Mouse (Mus musculus): ENCODE data around the gene Ddx3y.

The Ddx3y gene

DNA sequence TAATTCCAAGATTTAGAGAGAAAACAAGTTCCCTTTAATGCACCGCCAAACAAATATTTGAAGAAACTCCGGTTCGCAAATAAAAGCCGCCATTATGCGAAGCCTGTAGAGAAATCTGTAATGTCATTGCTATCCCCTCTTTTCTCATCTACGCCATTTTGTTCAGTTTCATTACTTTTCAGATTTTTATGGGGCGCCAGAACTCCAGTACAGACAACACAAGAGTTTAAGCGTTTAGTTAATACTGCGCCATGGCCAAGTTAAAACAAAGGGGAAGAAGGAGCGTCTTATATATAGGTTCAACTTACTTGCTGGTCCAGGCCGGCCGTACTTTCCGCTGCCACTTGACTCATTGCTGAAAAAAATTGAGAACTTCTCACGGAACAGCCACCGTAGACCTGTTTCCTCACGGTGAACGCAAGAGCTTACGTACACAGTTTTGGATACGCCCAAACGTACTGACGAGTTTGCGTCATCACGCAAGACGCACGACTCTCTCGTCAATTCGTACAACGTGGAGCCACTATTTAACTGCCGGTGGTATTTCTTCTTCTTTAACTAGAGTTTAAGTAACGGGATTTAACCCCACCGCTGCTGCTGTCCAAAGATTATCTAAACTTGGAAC is at the start of gene Ddx3y:
Gene Ddx3y, minus strand, starts transcription at position 459 of the 625 bp plus-strand sequence.
- peak; percentile 47 for DNase-seq (ENCODE audit: low spot score)

DNA sequence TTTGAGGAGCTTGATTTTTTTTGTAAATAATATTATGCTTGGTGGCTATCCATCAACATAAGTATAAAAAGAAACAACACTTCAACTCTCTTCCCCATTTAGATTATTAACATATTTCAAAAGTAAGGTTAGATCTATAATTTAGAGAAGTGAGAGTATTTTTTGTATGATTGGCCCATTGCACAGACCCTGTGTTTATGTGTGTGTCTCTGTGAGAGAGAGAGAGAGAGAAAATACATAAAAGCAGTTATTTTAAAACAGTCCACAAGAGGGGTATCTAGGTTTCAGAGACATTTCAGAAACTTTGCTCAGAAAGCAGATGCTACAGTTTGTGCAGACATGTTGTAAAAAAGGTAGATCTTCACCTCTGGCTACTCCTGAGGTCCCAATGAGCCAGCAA is 7.3 kb upstream of the Ddx3y start:
- no peak for DNase-seq (ENCODE audit: low spot score)

DNA sequence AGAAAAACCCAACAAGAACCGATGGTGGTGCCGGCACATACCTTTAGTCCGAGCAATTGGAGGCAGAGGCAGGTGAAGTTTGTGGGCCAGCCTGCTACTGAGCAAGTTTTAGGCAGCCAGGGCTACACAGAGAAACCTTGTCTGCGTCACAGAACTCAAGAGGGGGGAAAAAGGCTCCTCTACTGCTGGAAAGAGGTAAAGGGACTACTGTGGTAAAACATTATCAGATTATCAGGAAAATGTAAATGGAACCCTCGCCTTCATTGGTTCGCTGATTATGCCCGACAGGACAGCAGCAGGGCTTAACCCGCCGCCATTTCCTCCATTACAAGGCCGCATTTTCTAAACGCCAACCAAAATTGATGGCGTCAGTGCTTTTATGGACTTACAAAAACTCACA is 694 bp downstream of the Ddx3y start:
- DNase-seq (ENCODE audit: low spot score): peak; percentile 9

DNA sequence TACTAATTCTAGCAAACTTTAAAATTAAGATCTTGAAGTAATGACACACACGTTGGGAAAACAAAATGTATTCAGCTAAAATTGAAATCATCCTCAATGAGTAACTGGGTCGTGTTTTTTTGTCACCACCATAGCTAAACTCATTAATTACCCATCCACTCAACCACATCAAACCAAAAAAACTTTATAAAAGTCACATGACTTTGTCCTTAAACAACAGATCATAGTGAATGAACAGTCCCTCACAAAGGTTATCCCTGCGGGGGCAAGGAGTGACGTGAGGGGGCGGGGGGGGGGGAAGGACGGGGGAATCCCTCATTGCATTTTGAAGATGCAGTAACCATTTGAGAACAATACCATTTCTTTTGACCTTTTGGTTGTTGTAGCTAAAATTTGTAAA is 40.3 kb downstream of the Ddx3y start:
- no peak for DNase-seq (ENCODE audit: low spot score)

DNA sequence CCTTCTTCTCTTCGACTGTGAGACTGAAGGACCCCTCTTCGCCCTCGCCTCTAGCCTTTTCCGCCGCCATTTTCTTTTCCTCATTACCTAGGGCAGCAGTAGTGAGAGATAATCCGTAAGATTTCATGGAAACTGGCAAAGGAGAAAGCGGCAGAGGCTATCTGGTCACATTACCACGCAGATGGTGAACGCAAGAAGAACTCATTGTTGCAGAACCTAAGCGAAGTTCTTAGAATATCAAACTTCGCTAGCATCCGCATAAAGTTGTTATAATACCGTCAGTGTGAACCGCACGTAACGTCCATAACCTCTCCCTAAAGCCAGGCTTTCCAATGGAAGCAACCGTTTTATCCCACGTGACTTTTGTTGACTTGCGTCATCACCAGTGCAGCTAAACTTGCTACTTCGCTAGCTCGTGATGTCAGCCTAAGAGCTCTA is 41.0 kb downstream of the Ddx3y start, which contains the start of gene Uty:
Gene Uty, minus strand, starts transcription at position 334 of the 438 bp plus-strand sequence.
- peak; percentile 38 for DNase-seq (ENCODE audit: low spot score)

DNA sequence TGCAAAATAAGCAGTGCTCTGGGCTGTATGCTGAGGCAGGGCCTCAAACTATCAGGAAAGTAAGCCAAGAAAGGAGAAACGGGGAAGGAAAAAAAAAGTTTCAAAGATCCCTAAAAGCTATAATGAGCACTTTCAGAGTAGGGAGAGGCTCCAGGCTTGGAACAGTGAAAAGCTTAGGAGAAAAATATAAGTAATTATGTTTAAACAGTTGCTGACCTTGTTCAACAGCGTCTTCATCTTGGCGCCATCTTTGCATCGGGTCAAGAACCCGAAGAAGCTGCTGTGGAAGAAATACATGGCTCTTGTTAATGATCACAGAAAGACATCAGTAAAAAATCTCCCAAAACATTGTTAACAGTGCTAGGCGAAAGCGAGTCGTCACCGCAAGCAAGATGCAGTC is 41.5 kb downstream of the Ddx3y start:
- peak; percentile 1 for DNase-seq (ENCODE audit: low spot score)

DNA sequence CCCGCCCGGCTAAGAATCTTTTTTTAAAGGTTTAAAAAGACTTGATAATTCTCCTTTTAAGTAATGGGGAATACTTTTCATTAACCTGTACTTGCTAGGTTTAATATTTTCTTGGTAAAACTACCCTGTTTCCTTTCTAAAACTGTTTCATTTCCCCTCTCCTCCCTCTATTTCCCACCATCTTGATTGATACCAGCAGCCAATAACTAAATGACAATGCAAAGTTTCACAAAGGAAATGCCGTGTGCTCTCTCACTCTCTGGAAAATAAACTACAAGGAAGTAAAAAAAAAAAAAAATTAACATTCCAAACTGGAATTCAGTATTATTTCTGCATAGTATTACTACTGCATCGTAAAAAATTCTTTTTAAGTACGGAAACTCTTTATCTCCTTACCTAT is 42.0 kb downstream of the Ddx3y start:
- no peak for DNase-seq (ENCODE audit: low spot score)

DNA sequence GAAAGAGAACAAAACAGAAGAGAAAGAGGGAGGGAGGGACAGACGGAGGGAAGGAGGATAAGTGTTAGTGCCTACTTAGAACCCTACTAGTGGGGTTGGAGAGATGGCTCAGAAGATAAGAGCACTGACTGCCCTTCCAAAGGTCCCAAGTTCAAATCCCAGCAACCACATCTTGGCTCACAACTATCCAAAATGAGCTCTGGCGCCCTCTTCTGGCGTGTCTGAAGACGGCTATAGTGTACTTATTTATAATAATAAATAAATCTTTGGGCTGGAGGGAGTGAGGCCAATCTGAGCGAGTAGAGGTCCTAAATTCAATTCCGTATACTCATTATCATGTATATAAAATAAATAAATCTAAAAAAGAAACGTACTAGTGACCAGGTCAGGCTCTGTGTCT is 66.4 kb downstream of the Ddx3y start:
- no peak for DNase-seq (ENCODE audit: low spot score)
